Mouse (Mus musculus) fibroblast of lung, adult 2 months (primary cell): ENCODE data around the gene Slc7a15.

Source experiments
- DNase-seq: peaks from one replicate; pipeline ENCODE4 v3.0.0-alpha.2; 2011; ENCODE audit warnings: low read depth

Slc7a15 gene

GRCm38 (mm10) chr12:8482169-8482568 is 116.7 kb downstream of the Slc7a15 start:
- no peak for DNase-seq
